In the genomic region with DNA sequence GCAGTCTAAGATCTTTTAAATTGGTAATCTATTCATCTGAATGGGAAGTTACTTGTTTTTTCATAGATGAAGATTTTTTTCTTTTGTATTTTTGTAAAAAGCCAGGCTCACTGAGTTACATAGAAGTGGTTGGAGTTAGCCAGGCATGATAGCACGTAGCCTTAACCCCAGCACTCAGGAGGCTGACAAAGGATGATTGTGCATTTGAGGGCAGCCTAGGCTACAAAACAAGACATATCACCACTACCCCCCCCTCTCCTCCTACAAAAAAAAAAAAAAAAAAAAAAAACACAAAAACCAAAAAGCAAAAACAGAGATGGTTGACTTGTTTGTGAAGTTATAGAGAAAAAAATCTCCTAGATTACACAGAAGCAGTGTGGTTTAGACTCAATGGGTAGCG, we compare ENCODE assay signal across 1 mouse cellular context.
TF ChIP-seq lines count a peak whose summit lies in the region.

No protein-coding gene starts in this region.

TF ChIP-seq in CH12.LX, 34 proteins besides CTCF, POLR2A, EP300 and RAD21 (continued from another document):
- TF ChIP-seq ELF1 (IDR thresholded peaks at IDR 0.05; ENCODE audit: low read depth, low read length) (no peak), IRF4 (IDR thresholded peaks at IDR 0.05; ENCODE audit: low read depth, low read length) (no peak; the same call in 1 of the 2 replicates), USF1 (IDR thresholded peaks at IDR 0.05; ENCODE audit: low read depth, low read length) (no peak), KAT2A (IDR thresholded peaks at IDR 0.05; ENCODE audit: insufficient replicate concordance, low read length) (no peak)
